Mouse (Mus musculus) mouse embryonic stem cell (cell line): ENCODE measurements around the gene Cyp2d10.
"Not testable (repeated sequence)": the region's sequence is repeated elsewhere in the genome, so short reads cannot be mapped to it uniquely, and the experiment has no call there.

Experiments used
- in situ Hi-C, 2 experiments: fragments of 300-500 bp; cut with MboI; formaldehyde crosslinking; loops; 1 replicate in 1 of 2; 3 replicates in 1 of 2; pipeline ENCODE4 v1.14.3; 2019 to 2020; ENCODE audit warnings: low sequenced_read_pairs in 2 of 2, low pct_unique_long_range_greater_than_20kb in 1 of 2, mixed read lengths in 1 of 2; ENCODE audit not compliant: unreplicated experiment in 1 of 2

Cyp2d10 gene

GRCm38 (mm10) chr15:82403606-82404005 is 3.4 kb downstream of the Cyp2d10 start:
- in situ Hi-C loops: no loop called here

- in situ Hi-C loops: no loop called here
Observed at GRCm38 (mm10) chr15:82402741-82403140, 4.3 kb downstream of the Cyp2d10 start.

- in situ Hi-C loops: no loop called here
Observed at GRCm38 (mm10) chr15:82402106-82402505, 4.9 kb downstream of the Cyp2d10 start.

- in situ Hi-C loops: no loop called here
Observed at GRCm38 (mm10) chr15:82401516-82401915, 5.5 kb downstream of the Cyp2d10 start.

GRCm38 (mm10) chr15:82395955-82396354 is 11.0 kb downstream of the Cyp2d10 start:
- in situ Hi-C loops: not testable (repeated sequence)

- in situ Hi-C loops: not testable (repeated sequence)
Observed at GRCm38 (mm10) chr15:82393922-82394321, 13.1 kb downstream of the Cyp2d10 start, which contains the start of gene Cyp2d11. TSS of gene Cyp2d11 (minus strand) at chr15:82394022.

GRCm38 (mm10) chr15:82389916-82390315 is 17.1 kb downstream of the Cyp2d10 start:
- in situ Hi-C loops: not testable (repeated sequence)

GRCm38 (mm10) chr15:82385729-82386128 is 21.3 kb downstream of the Cyp2d10 start:
- in situ Hi-C loops: no loop called here

- in situ Hi-C loops: no loop called here
Observed at GRCm38 (mm10) chr15:82382441-82382840, 24.6 kb downstream of the Cyp2d10 start.

GRCm38 (mm10) chr15:82380714-82381062 is 26.3 kb downstream of the Cyp2d10 start:
- in situ Hi-C loops: no loop called here

GRCm38 (mm10) chr15:82379871-82380713 is 26.9 kb downstream of the Cyp2d10 start, which contains the start of gene Cyp2d22:
TSS of gene Cyp2d22 (minus strand) at chr15:82380260.
- in situ Hi-C loops: no loop called here

- in situ Hi-C loops: no loop called here
Observed at GRCm38 (mm10) chr15:82379511-82379870, 27.5 kb downstream of the Cyp2d10 start.

- in situ Hi-C loops: no loop called here
Observed at GRCm38 (mm10) chr15:82378261-82379180, 28.5 kb downstream of the Cyp2d10 start.

GRCm38 (mm10) chr15:82377701-82378100 is 29.3 kb downstream of the Cyp2d10 start:
- in situ Hi-C loops: no loop called here

- in situ Hi-C loops: no loop called here
Observed at GRCm38 (mm10) chr15:82376393-82377138, 30.4 kb downstream of the Cyp2d10 start.

GRCm38 (mm10) chr15:82375855-82376254 is 31.1 kb downstream of the Cyp2d10 start:
- in situ Hi-C loops: no loop called here

- in situ Hi-C loops: no loop called here
Observed at GRCm38 (mm10) chr15:82374437-82374836, 32.6 kb downstream of the Cyp2d10 start.

- in situ Hi-C loops: no loop called here
Observed at GRCm38 (mm10) chr15:82372991-82373390, 34.0 kb downstream of the Cyp2d10 start.

GRCm38 (mm10) chr15:82372446-82372845 is 34.5 kb downstream of the Cyp2d10 start:
- in situ Hi-C loops: no loop called here
